In the genomic region with DNA sequence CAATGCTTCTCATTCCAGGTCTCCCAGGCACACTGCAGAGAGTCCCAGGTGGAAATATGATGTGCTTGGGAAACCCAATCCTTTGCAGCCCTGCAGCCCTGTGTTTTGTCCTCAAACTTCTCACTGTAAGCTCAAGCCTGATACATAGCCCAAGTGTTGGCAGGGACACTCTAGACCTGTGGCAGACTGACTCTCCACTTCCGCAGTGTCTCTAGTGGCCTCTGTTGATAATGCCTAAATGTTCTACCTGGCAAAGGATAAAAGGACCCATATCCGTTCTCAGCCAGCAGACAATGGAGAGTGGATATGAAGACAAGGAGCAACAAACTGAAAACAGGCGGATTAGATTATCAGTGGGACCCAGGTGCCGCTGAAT, we compare ENCODE assay signal across 17 mouse cellular contexts. TPM values are rescaled to one million over a fixed set of nuclear protein-coding genes. Genes with fewer than 3 reads are reported as not detected.
DNase-seq lines count a peak whose midpoint lies in the region; ATAC-seq and TF ChIP-seq lines count a peak whose summit lies in the region.
"Had no signal": no experiment of that assay in that cellular context is flagged by ENCODE, and none has a peak within 500 bp of the region (broad histone marks: within the 10 kb centered on the region; RNA-seq: fewer than 3 reads in every experiment).

No protein-coding gene starts in this region.

- no peaks in the 10 kb centered on the region; the same call in 1 of the 2 replicates for H3K9me3 ChIP-seq in heart, embryonic 12.5 days (replicated peaks)
- no peaks in the 10 kb centered on the region for H3K9me3 ChIP-seq in midbrain, embryonic 13.5 days
- no peaks in the 10 kb centered on the region for H3K9me3 ChIP-seq in midbrain, embryonic 10.5 days (replicated peaks)
- no peaks in the 10 kb centered on the region for H3K9me3 ChIP-seq in forebrain, postnatal 0 days (ENCODE audit: low read length)
- no peaks in the 10 kb centered on the region for H3K9me3 ChIP-seq in neural tube, embryonic 13.5 days
- H3K9me3 ChIP-seq: limb, embryonic 13.5 days; stomach, embryonic 15.5 days had no signal

- H3K36me3 ChIP-seq in heart, embryonic 12.5 days: no peaks in the 10 kb centered on the region
- no peaks in the 10 kb centered on the region for H3K36me3 ChIP-seq in midbrain, embryonic 13.5 days
- H3K36me3 ChIP-seq in midbrain, embryonic 10.5 days: no peaks in the 10 kb centered on the region
- H3K36me3 ChIP-seq in forebrain, postnatal 0 days (ENCODE audit: insufficient read depth): no peaks in the 10 kb centered on the region
- no peaks in the 10 kb centered on the region for H3K36me3 ChIP-seq in neural tube, embryonic 13.5 days
- H3K36me3 ChIP-seq: limb, embryonic 13.5 days; stomach, embryonic 15.5 days had no signal

- no peaks in the 10 kb centered on the region for H3K27me3 ChIP-seq in heart, embryonic 12.5 days (replicated peaks)
- H3K27me3 ChIP-seq in midbrain, embryonic 13.5 days: no peaks in the 10 kb centered on the region
- no peaks in the 10 kb centered on the region for H3K27me3 ChIP-seq in midbrain, embryonic 10.5 days (ENCODE audit: low read depth, poor library complexity, severe bottlenecking)
- no peaks in the 10 kb centered on the region for H3K27me3 ChIP-seq in forebrain, postnatal 0 days (ENCODE audit: insufficient read depth, low read length)
- no peaks in the 10 kb centered on the region for H3K27me3 ChIP-seq in neural tube, embryonic 13.5 days
- H3K27me3 ChIP-seq: limb, embryonic 13.5 days; stomach, embryonic 15.5 days had no signal

- DNase-seq in heart, postnatal 14 days: no peak
- DNase-seq in midbrain, embryonic 10.5 days (ENCODE audit: low spot score): no peak
- peak; percentile 22 for DNase-seq in forebrain, postnatal 0 days
- no peak for DNase-seq in right cerebral cortex, postnatal 36 days (ENCODE audit: low spot score in 2 of 2)
- DNase-seq: adrenal gland, postnatal 36 days; kidney, adult 2 months; kidney, postnatal 4 days; lung, adult 18-20 months; thymus, postnatal 25 days had no signal

- intact Hi-C loops in heart, postnatal 14 days (cut with DNase I): no loop called here

- no peak overlapping the region for H3K4me3 ChIP-seq in heart, embryonic 12.5 days
- H3K4me3 ChIP-seq in midbrain, embryonic 13.5 days (replicated peaks): no peak overlapping the region
- no peak overlapping the region for H3K4me3 ChIP-seq in midbrain, embryonic 10.5 days
- no peak overlapping the region for H3K4me3 ChIP-seq in forebrain, postnatal 0 days (ENCODE audit: low read depth, low read length)
- no peak overlapping the region for H3K4me3 ChIP-seq in neural tube, embryonic 13.5 days
- H3K4me3 ChIP-seq: limb, embryonic 13.5 days; myocyte; stomach, embryonic 15.5 days had no signal

- WGBS in heart, embryonic 12.5 days: 47% methylated on average over 4 of the region's 4 CpGs
- WGBS in midbrain, embryonic 13.5 days: 80% methylated on average over 4 of the region's 4 CpGs
- WGBS in midbrain, embryonic 10.5 days: 85% methylated on average over 4 of the region's 4 CpGs
- 71% methylated on average over 4 of the region's 4 CpGs for WGBS in forebrain, postnatal 0 days
- WGBS in neural tube, embryonic 13.5 days: 84% methylated on average over 4 of the region's 4 CpGs

- H3K4me2 ChIP-seq in heart, embryonic 12.5 days: 0 out of 2 replicates have a peak overlapping the region, but pooled peaks have one; percentile 33
- no peak overlapping the region for H3K4me2 ChIP-seq in midbrain, embryonic 13.5 days (replicated peaks)
- no peak overlapping the region for H3K4me2 ChIP-seq in forebrain, postnatal 0 days (ENCODE audit: low read depth)
- peak overlapping the region; percentile 33 for H3K4me2 ChIP-seq in neural tube, embryonic 13.5 days
- H3K4me2 ChIP-seq: stomach, embryonic 15.5 days had no signal

- no peak overlapping the region for H3K9ac ChIP-seq in heart, embryonic 12.5 days
- no peak overlapping the region for H3K9ac ChIP-seq in midbrain, embryonic 13.5 days (replicated peaks)
- 0 out of 2 replicates have a peak overlapping the region, but pooled peaks have one; percentile 0 for H3K9ac ChIP-seq in forebrain, postnatal 0 days
- H3K9ac ChIP-seq in neural tube, embryonic 13.5 days: peak overlapping the region; percentile 18; the same call in 1 of the 2 replicates
- H3K9ac ChIP-seq: limb, embryonic 13.5 days; stomach, embryonic 15.5 days had no signal

- H3K4me1 ChIP-seq in heart, embryonic 12.5 days (replicated peaks): peaks cover 37% of the 10 kb centered on the region
- peaks cover 20% of the 10 kb centered on the region for H3K4me1 ChIP-seq in midbrain, embryonic 13.5 days (replicated peaks)
- H3K4me1 ChIP-seq in midbrain, embryonic 10.5 days: no peaks in the 10 kb centered on the region; the same call in 1 of the 2 replicates
- peaks cover 10% of the 10 kb centered on the region; the same call in 1 of the 2 replicates for H3K4me1 ChIP-seq in forebrain, postnatal 0 days (ENCODE audit: insufficient read depth)
- H3K4me1 ChIP-seq in neural tube, embryonic 13.5 days (replicated peaks): peaks cover 32% of the 10 kb centered on the region

- peak; percentile 36; the same call in 1 of the 2 replicates for ATAC-seq in heart, embryonic 12.5 days (ENCODE audit: insufficient number of reproducible peaks, low FRiP score)
- ATAC-seq in midbrain, embryonic 13.5 days: peak; percentile 32
- ATAC-seq in forebrain, postnatal 0 days: peak; percentile 75
- peak; percentile 60; the same call in 1 of the 2 replicates for ATAC-seq in neural tube, embryonic 13.5 days (ENCODE audit: low read depth)
- ATAC-seq: activated CD4-positive, CD25-positive, alpha-beta regulatory T cell, adult 4 months; CD4-positive, CD25-positive, alpha-beta regulatory T cell, adult 4 months had no signal

- peak overlapping the region; percentile 89 for H3K27ac ChIP-seq in heart, embryonic 12.5 days (ENCODE audit: poor library complexity, severe bottlenecking)
- H3K27ac ChIP-seq in midbrain, embryonic 13.5 days: peak overlapping the region; percentile 47
- H3K27ac ChIP-seq in midbrain, embryonic 10.5 days (replicated peaks): no peak overlapping the region
- no peak overlapping the region for H3K27ac ChIP-seq in forebrain, postnatal 0 days (ENCODE audit: low read depth, low read length)
- H3K27ac ChIP-seq in neural tube, embryonic 13.5 days (replicated peaks): peak overlapping the region; percentile 56; the same call in 1 of the 2 replicates
- H3K27ac ChIP-seq: limb, embryonic 13.5 days; stomach, embryonic 15.5 days had no signal

- no peak for TF ChIP-seq CTCF in forebrain, postnatal 0 days (IDR thresholded peaks at IDR 0.05; ENCODE audit: low read depth)

RNA-seq across cellular contexts. Expression of gene Wdr19, which starts 17.7 kb away (rescaled TPM):
- 7.9 and 8.4 TPM in 2 replicates for polyA plus RNA-seq in heart, embryonic 12.5 days (2016; fragmentation: Nextera tagmentation; extraction: Ambion mirVana)
- total RNA-seq in heart, postnatal 14 days (2021): 1 to 10 TPM; 2.7 to 4.5 TPM
- 13.4 and 13.8 TPM in 2 replicates for polyA plus RNA-seq in midbrain, embryonic 13.5 days (2015; fragmentation: Nextera tagmentation; extraction: Ambion mirVana)
- polyA plus RNA-seq in midbrain, embryonic 10.5 days (2016; fragmentation: Nextera tagmentation; extraction: Ambion mirVana): 12.4 and 12.7 TPM in 2 replicates
- total RNA-seq in forebrain, postnatal 0 days (2014; rRNA removed): 16.5 and 21.9 TPM in 2 replicates
- polyA plus RNA-seq in forebrain, postnatal 0 days (2015; fragmentation: Nextera tagmentation; extraction: Ambion mirVana): 6.3 and 7.7 TPM in 2 replicates
- polyA plus RNA-seq in neural tube, embryonic 13.5 days (2015; fragmentation: Nextera tagmentation; extraction: Ambion mirVana): 10.6 and 12.4 TPM in 2 replicates

Comparison
In these comparisons a context has a peak if more than half of its experiments do, and no peak if none do; other contexts are left out.
1. H3K27ac ChIP-seq: peak in heart, embryonic 12.5 days (single experiment), midbrain, embryonic 13.5 days (single experiment) and neural tube, embryonic 13.5 days (single experiment); none in midbrain, embryonic 10.5 days (single experiment) and forebrain, postnatal 0 days (single experiment).
2. H3K4me2 ChIP-seq: peak in heart, embryonic 12.5 days (single experiment) and neural tube, embryonic 13.5 days (single experiment); none in midbrain, embryonic 13.5 days (single experiment) and forebrain, postnatal 0 days (single experiment).
3. H3K9ac ChIP-seq: peak in forebrain, postnatal 0 days (single experiment) and neural tube, embryonic 13.5 days (single experiment); none in heart, embryonic 12.5 days (single experiment) and midbrain, embryonic 13.5 days (single experiment).
4. Peak in every context shown above with its lines, with median percentiles within 50 percentile points of each other: ATAC-seq.